Mouse (Mus musculus) MEL (cell line): ENCODE data around the gene Lipc. TPM values are rescaled to one million over a fixed set of nuclear protein-coding genes. Genes with fewer than 3 reads are reported as not detected.

Experiments
- DNase-seq: peaks from one replicate; pipeline ENCODE4 v3.0.0; 2011; ENCODE audit warnings: low read depth, low spot score
- H3K27ac ChIP-seq: 2 replicates; pipeline ENCODE4 v1.5.1; 2012; ENCODE audit warnings: low read depth, mild to moderate bottlenecking, control low read depth, low read length, moderate library complexity; ENCODE audit not compliant: control insufficient read depth
- H3K27me3 ChIP-seq, 2 experiments: fragments of 150-350 bp in 1 of 2; sonication (generic) in 1 of 2; 2 replicates each; pipeline ENCODE4 v1.6.1; 2012; ENCODE audit warnings: low read length in 2 of 2, mild to moderate bottlenecking in 2 of 2, improper control_type of control experiment in 1 of 2, moderate library complexity in 1 of 2; ENCODE audit not compliant: insufficient read depth in 2 of 2, control insufficient read depth in 1 of 2
- H3K36me3 ChIP-seq, 2 experiments: 2 replicates each; pipeline ENCODE4 v1.6.1; 2012 to 2014; ENCODE audit warnings: low read length in 2 of 2, improper control_type of control experiment in 1 of 2, inconsistent platforms in 1 of 2, mild to moderate bottlenecking in 1 of 2; ENCODE audit not compliant: insufficient read depth in 2 of 2, control insufficient read depth in 1 of 2
- H3K4me1 ChIP-seq, 2 experiments: fragments of 150-350 bp in 1 of 2; sonication (generic) in 1 of 2; 2 replicates each; pipeline ENCODE4 v1.6.1; 2012; ENCODE audit warnings: low read length in 2 of 2, improper control_type of control experiment in 1 of 2, mild to moderate bottlenecking in 1 of 2; ENCODE audit not compliant: insufficient read depth in 2 of 2, control insufficient read depth in 1 of 2
- H3K4me3 ChIP-seq, 2 experiments: fragments of 150-350 bp in 1 of 2; sonication (generic) in 1 of 2; 2 replicates each; pipeline ENCODE4 v1.5.1; 2012; ENCODE audit warnings: low read depth in 2 of 2, low read length in 2 of 2, mild to moderate bottlenecking in 2 of 2, moderate library complexity in 2 of 2, control low read depth in 1 of 2, improper control_type of control experiment in 1 of 2; ENCODE audit not compliant: control insufficient read depth in 1 of 2, insufficient read depth in 1 of 2
- H3K79me2 ChIP-seq: 2 replicates; pipeline ENCODE4 v1.6.1; 2012; ENCODE audit warnings: mild to moderate bottlenecking, low read length, moderate library complexity; ENCODE audit not compliant: control insufficient read depth, poor library complexity, insufficient read depth
- H3K9ac ChIP-seq: 2 replicates; pipeline ENCODE4 v1.6.1; 2012; ENCODE audit warnings: low read depth, mild to moderate bottlenecking, control low read depth, low read length, moderate library complexity; ENCODE audit not compliant: control insufficient read depth, poor library complexity, severe bottlenecking
- H3K9me3 ChIP-seq: fragments of 150-350 bp; sonication (generic); replicated peaks from 2 replicates; pipeline ENCODE4 v1.6.1; 2012; ENCODE audit warnings: mild to moderate bottlenecking, low read length, improper control_type of control experiment, moderate library complexity; ENCODE audit not compliant: insufficient read depth
- BHLHE40 ChIP-seq: IDR thresholded peaks from 2 replicates; pipeline ENCODE4 v1.6.1; 2012; ENCODE audit warnings: low read depth, mild to moderate bottlenecking, inconsistent platforms, low read length, improper control_type of control experiment, borderline replicate concordance
- CHD2 ChIP-seq: IDR thresholded peaks from 2 replicates; pipeline ENCODE4 v1.6.1; 2011; ENCODE audit warnings: low read length, improper control_type of control experiment
- ELF1 ChIP-seq: IDR thresholded peaks from 2 replicates; pipeline ENCODE4 v1.6.1; 2014; ENCODE audit warnings: low read depth, mild to moderate bottlenecking, inconsistent platforms, low read length, improper control_type of control experiment, moderate library complexity
- EP300 ChIP-seq, 2 experiments: IDR thresholded peaks; 2 replicates each; pipeline ENCODE4 v1.6.1; 2011; ENCODE audit warnings: improper control_type of control experiment in 2 of 2, low read length in 2 of 2, low read depth in 1 of 2, mild to moderate bottlenecking in 1 of 2
- GABPA ChIP-seq: IDR thresholded peaks from 2 replicates; pipeline ENCODE4 v1.6.1; 2012; ENCODE audit warnings: low read depth, mild to moderate bottlenecking, inconsistent platforms, low read length, improper control_type of control experiment, moderate library complexity
- GATA1 ChIP-seq: IDR thresholded peaks from 2 replicates; pipeline ENCODE4 v1.6.1; 2011; ENCODE audit warnings: low read depth, low read length, improper control_type of control experiment
- HCFC1 ChIP-seq: IDR thresholded peaks from 2 replicates; pipeline ENCODE4 v1.6.1; 2012; ENCODE audit warnings: low read depth, mild to moderate bottlenecking, inconsistent platforms, low read length, improper control_type of control experiment, moderate library complexity
- JUND ChIP-seq: IDR thresholded peaks from 2 replicates; pipeline ENCODE4 v1.6.1; 2011; ENCODE audit warnings: low read depth, mild to moderate bottlenecking, improper control_type of control experiment, low read length
- MAFK ChIP-seq: IDR thresholded peaks from 2 replicates; pipeline ENCODE4 v1.6.1; 2011; ENCODE audit warnings: low read depth, mild to moderate bottlenecking, low read length, improper control_type of control experiment, borderline replicate concordance
- MAX ChIP-seq: IDR thresholded peaks from 2 replicates; pipeline ENCODE4 v1.6.1; 2011; ENCODE audit warnings: low read length, improper control_type of control experiment
- MXI1 ChIP-seq: IDR thresholded peaks from 2 replicates; pipeline ENCODE4 v1.6.1; 2011; ENCODE audit warnings: mild to moderate bottlenecking, low read depth, low read length, improper control_type of control experiment
- MYB ChIP-seq: IDR thresholded peaks from 2 replicates; pipeline ENCODE4 v1.6.1; 2011; ENCODE audit warnings: mild to moderate bottlenecking, low read depth, low read length, improper control_type of control experiment
- MYC ChIP-seq: IDR thresholded peaks from 2 replicates; pipeline ENCODE4 v1.6.1; 2011; ENCODE audit warnings: low read depth, mild to moderate bottlenecking, low read length, improper control_type of control experiment, moderate library complexity
- NELFE ChIP-seq: IDR thresholded peaks from 2 replicates; pipeline ENCODE4 v1.6.1; 2011; ENCODE audit warnings: low read depth, low read length, improper control_type of control experiment
- NRF1 ChIP-seq: IDR thresholded peaks from 2 replicates; pipeline ENCODE4 v1.6.1; 2014; ENCODE audit warnings: low read depth, mild to moderate bottlenecking, inconsistent platforms, low read length, improper control_type of control experiment, moderate library complexity; ENCODE audit not compliant: poor library complexity, insufficient read depth, severe bottlenecking
- POLR2A ChIP-seq, 2 experiments: IDR thresholded peaks; 2 replicates each; pipeline ENCODE4 v1.6.1; 2011 to 2012; ENCODE audit warnings: low read length in 2 of 2, mild to moderate bottlenecking in 2 of 2, control low read depth in 1 of 2, improper control_type of control experiment in 1 of 2, low read depth in 1 of 2, moderate library complexity in 1 of 2; ENCODE audit not compliant: control insufficient read depth in 1 of 2, insufficient read depth in 1 of 2, poor library complexity in 1 of 2
- POLR2AphosphoS2 ChIP-seq: IDR thresholded peaks from 2 replicates; pipeline ENCODE4 v1.6.1; 2011; ENCODE audit warnings: low read length, improper control_type of control experiment
- RCOR1 ChIP-seq: IDR thresholded peaks from 2 replicates; pipeline ENCODE4 v1.6.1; 2012; ENCODE audit warnings: low read depth, mild to moderate bottlenecking, inconsistent platforms, low read length, improper control_type of control experiment
- SIN3A ChIP-seq: IDR thresholded peaks from 2 replicates; pipeline ENCODE4 v1.6.1; 2012; ENCODE audit warnings: low read length, improper control_type of control experiment, inconsistent platforms
- SMC3 ChIP-seq: IDR thresholded peaks from 2 replicates; pipeline ENCODE4 v1.6.1; 2011; ENCODE audit warnings: low read depth, low read length, improper control_type of control experiment
- TAL1 ChIP-seq: IDR thresholded peaks from 2 replicates; pipeline ENCODE4 v1.6.1; 2012; ENCODE audit warnings: mild to moderate bottlenecking, inconsistent platforms, low read length, moderate library complexity, mixed read lengths
- TBP ChIP-seq: IDR thresholded peaks from 2 replicates; pipeline ENCODE4 v1.8.0; 2011; ENCODE audit warnings: low read depth, low read length, improper control_type of control experiment
- TCF12 ChIP-seq: IDR thresholded peaks from 2 replicates; pipeline ENCODE4 v1.6.1; 2014; ENCODE audit warnings: low read depth, mild to moderate bottlenecking, inconsistent platforms, low read length, improper control_type of control experiment, moderate library complexity
- UBTF ChIP-seq: IDR thresholded peaks from 2 replicates; pipeline ENCODE4 v1.6.1; 2012; ENCODE audit warnings: low read depth, mild to moderate bottlenecking, inconsistent platforms, low read length, improper control_type of control experiment, moderate library complexity, borderline replicate concordance; ENCODE audit not compliant: insufficient read depth
- USF1 ChIP-seq: IDR thresholded peaks from 2 replicates; pipeline ENCODE4 v1.6.1; 2014; ENCODE audit warnings: low read depth, mild to moderate bottlenecking, inconsistent platforms, low read length, improper control_type of control experiment, moderate library complexity
- USF2 ChIP-seq, 2 experiments: IDR thresholded peaks; 2 replicates each; pipeline ENCODE4 v1.6.1; 2011 to 2012; ENCODE audit warnings: improper control_type of control experiment in 2 of 2, low read length in 2 of 2, borderline replicate concordance in 1 of 2, inconsistent platforms in 1 of 2, low read depth in 1 of 2, mild to moderate bottlenecking in 1 of 2; ENCODE audit not compliant: insufficient read depth in 1 of 2
- ZC3H11A ChIP-seq: IDR thresholded peaks from 2 replicates; pipeline ENCODE4 v1.6.1; 2012; ENCODE audit warnings: low read depth, mild to moderate bottlenecking, inconsistent platforms, low read length, improper control_type of control experiment
- ZMIZ1 ChIP-seq: IDR thresholded peaks from 2 replicates; pipeline ENCODE4 v1.6.1; 2012; ENCODE audit warnings: low read depth, mild to moderate bottlenecking, inconsistent platforms, low read length, improper control_type of control experiment, moderate library complexity
- polyA plus RNA-seq, 2 experiments: library from polyadenylated mRNA; stranded (reverse) in 1 of 2; unstranded in 1 of 2; fragments of >175 nt in 1 of 2; fragments of >200 nt in 1 of 2; gene quantifications; 2 replicates each; pipeline versions ENCODE4 v1.2.1 to v1.2.4; 2012; ENCODE audit warnings: low replicate concordance in 2 of 2, low read depth in 1 of 2; ENCODE audit not compliant: insufficient read length in 2 of 2, insufficient read depth in 1 of 2, missing spikeins in 1 of 2
- total RNA-seq: library from RNA; depleted of rRNA; stranded (reverse); fragments of 300-350 nt; gene quantifications from 2 replicates; pipeline ENCODE4 v1.2.3, GENCODE M21; 2012

Lipc gene
- total and polyA plus RNA-seq, 3 experiments, result 0.07 TPM; not detected in 2

DNA sequence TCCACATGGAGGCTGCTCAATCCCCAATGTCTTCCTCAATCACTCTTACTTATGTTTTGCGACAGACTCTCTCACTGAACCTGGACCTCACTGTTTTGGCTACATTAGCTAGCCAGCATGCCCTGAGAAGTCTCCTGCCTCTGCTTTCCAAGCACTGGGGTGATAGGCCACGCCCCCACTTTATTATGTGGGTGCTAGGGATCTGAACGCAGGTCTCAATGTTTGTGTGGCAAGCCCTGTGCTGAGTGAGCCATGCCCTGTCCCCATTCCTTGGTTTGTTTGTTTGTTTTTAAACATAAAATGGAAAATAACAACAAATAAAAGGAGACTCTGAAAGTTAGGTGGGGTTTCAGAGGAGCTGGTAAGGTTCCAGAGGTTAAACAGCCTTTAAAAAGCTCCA is 7.4 kb upstream of the Lipc start:
- DNase-seq, result no peak
- TF ChIP-seq GATA1 (no peak), GABPA (no peak), BHLHE40 (no peak), MYB (no peak), CHD2 (no peak), MYC (no peak), TAL1 (no peak), UBTF (no peak), HCFC1 (no peak), ELF1 (no peak), NRF1 (no peak), POLR2A (IDR thresholded peaks at IDR 0.05; ENCODE audit: control insufficient read depth in 1 of 2, insufficient read depth in 1 of 2, low read depth in 1 of 2, low read length in 2 of 2, poor library complexity in 1 of 2) (no peak), ZMIZ1 (no peak), MAFK (no peak), RCOR1 (no peak)
- Histone ChIP-seq H3K36me3 (no peaks in the 10 kb centered on the region), H3K9ac (no peak overlapping the region), H3K4me1 (no peaks in the 10 kb centered on the region), H3K79me2 (no peaks in the 10 kb centered on the region), H3K4me3 (no peak overlapping the region), H3K27ac (no peak overlapping the region), H3K27me3 (no peaks in the 10 kb centered on the region), H3K9me3 (no peaks in the 10 kb centered on the region)

- Histone ChIP-seq H3K4me1 (no peaks in the 10 kb centered on the region), H3K36me3 (no peaks in the 10 kb centered on the region), H3K79me2 (no peaks in the 10 kb centered on the region), H3K27me3 (no peaks in the 10 kb centered on the region), H3K4me3 (no peak overlapping the region), H3K9ac (no peak overlapping the region), H3K27ac (no peak overlapping the region), H3K9me3 (no peaks in the 10 kb centered on the region)
- TF ChIP-seq MYB, result no peak
- TF ChIP-seq USF1, result no peak
- TF ChIP-seq MAFK, result no peak
- TF ChIP-seq JUND, result no peak
- TF ChIP-seq ELF1, result no peak
- TF ChIP-seq ZC3H11A, result no peak
- TF ChIP-seq TCF12, result no peak
- TF ChIP-seq SMC3, result no peak
- no peak for TF ChIP-seq USF2 (IDR thresholded peaks at IDR 0.05; ENCODE audit: borderline replicate concordance in 1 of 2, insufficient read depth in 1 of 2, low read depth in 1 of 2, low read length in 2 of 2)
- TF ChIP-seq MAX, result no peak
- no peak for TF ChIP-seq POLR2AphosphoS2
- no peak for TF ChIP-seq EP300 (IDR thresholded peaks at IDR 0.05; ENCODE audit: low read depth in 1 of 2, low read length in 2 of 2)
- no peak for TF ChIP-seq SIN3A
- no peak for TF ChIP-seq TBP
- no peak for TF ChIP-seq MXI1
- no peak for TF ChIP-seq NRF1
- TF ChIP-seq NELFE, result no peak
- DNase-seq, result no peak
These were observed 6.4 kb upstream of the Lipc start for GRCm38 (mm10) chr9:70958381-70958780.
